Mouse (Mus musculus) embryonic facial prominence, embryonic 11.5 days (tissue): ENCODE measurements around the gene 4930523C07Rik. TPM values are rescaled to one million over a fixed set of nuclear protein-coding genes. Genes with fewer than 3 reads are reported as not detected.

Experiments
- ATAC-seq: fragments of 200-750 bp; cut with Nextera tagmentation; replicated peaks from 2 replicates; pipeline ENCODE4 v1.8.0; 2017; ENCODE audit warnings: low read depth; ENCODE audit not compliant: insufficient number of reproducible peaks, low FRiP score, low TSS enrichment
- DNase-seq: peaks from one replicate; pipeline ENCODE4 v3.0.0-alpha.2; 2015; ENCODE audit warnings: low spot score
- H3K27ac ChIP-seq: fragments of 300-500 bp; sonication (generic); replicated peaks from 2 replicates; pipeline ENCODE4 v1.5.1; 2014; ENCODE audit warnings: mild to moderate bottlenecking, low read depth, low read length, control low read depth
- H3K27me3 ChIP-seq: fragments of 300-500 bp; sonication (generic); 2 replicates; pipeline ENCODE4 v1.6.1; 2014; ENCODE audit warnings: mild to moderate bottlenecking, low read length, moderate library complexity, mixed read lengths; ENCODE audit not compliant: control insufficient read depth, insufficient read depth
- H3K36me3 ChIP-seq: fragments of 300-500 bp; sonication (generic); replicated peaks from 2 replicates; pipeline ENCODE4 v1.6.1; 2014; ENCODE audit warnings: low read depth, mild to moderate bottlenecking, low read length, moderate library complexity, mixed read lengths; ENCODE audit not compliant: control insufficient read depth, insufficient read depth
- H3K4me1 ChIP-seq: fragments of 300-500 bp; sonication (generic); 2 replicates; pipeline ENCODE4 v1.6.1; 2014; ENCODE audit warnings: low read length, mixed read lengths; ENCODE audit not compliant: control insufficient read depth, insufficient read depth
- H3K4me2 ChIP-seq: fragments of 300-500 bp; sonication (generic); 2 replicates; pipeline ENCODE4 v1.6.1; 2014; ENCODE audit warnings: low read depth, mild to moderate bottlenecking, control low read depth, low read length, moderate library complexity
- H3K4me3 ChIP-seq: fragments of 300-500 bp; sonication (generic); 2 replicates; pipeline ENCODE4 v1.5.1; 2014; ENCODE audit warnings: low read depth, low read length, control low read depth
- H3K9ac ChIP-seq: fragments of 300-500 bp; sonication (generic); replicated peaks from 2 replicates; pipeline ENCODE4 v1.6.1; 2014; ENCODE audit warnings: mild to moderate bottlenecking, control low read depth, low read length
- H3K9me3 ChIP-seq: fragments of 300-500 bp; sonication (generic); replicated peaks from 2 replicates; pipeline ENCODE4 v1.6.1; 2016; ENCODE audit warnings: mild to moderate bottlenecking, low read length, inconsistent platforms, mixed read lengths; ENCODE audit not compliant: control insufficient read depth
- WGBS: fragments of 180-500 bp; shearing (Covaris S2); extraction: QIAGEN DNeasy Blood & Tissue Kit; methylation state at CpG from one replicate; pipeline ENCODE4 v1.1.7; 2014; 5-methylcytosine and 5-hydroxymethylcytosine counted together
- polyA plus RNA-seq: library from polyadenylated mRNA; unstranded; fragments of >200 nt; fragmentation: Nextera tagmentation; extraction: Ambion mirVana; gene quantifications from 2 replicates; pipeline ENCODE4 v1.2.1, GENCODE M21; 2014

Gene 4930523C07Rik
- polyA plus RNA-seq, 1 experiment from 2014 or later, result 2.9 TPM

GRCm38 (mm10) chr1:160052556-160053315, 8.6 kb downstream of the 4930523C07Rik start:
- no peak overlapping the region for H3K4me3 ChIP-seq
- H3K36me3 ChIP-seq, result no peaks in the 10 kb centered on the region
- ATAC-seq (no peak), DNase-seq (no peak)
- no peak overlapping the region for H3K9ac ChIP-seq
- no peaks in the 10 kb centered on the region for H3K27me3 ChIP-seq
- no peaks in the 10 kb centered on the region for H3K9me3 ChIP-seq
- no peaks in the 10 kb centered on the region for H3K4me1 ChIP-seq
- H3K4me2 ChIP-seq, result no peak overlapping the region
- WGBS, result 80% methylated on average over 2 of the region's 2 CpGs
- H3K27ac ChIP-seq, result no peak overlapping the region

DNA sequence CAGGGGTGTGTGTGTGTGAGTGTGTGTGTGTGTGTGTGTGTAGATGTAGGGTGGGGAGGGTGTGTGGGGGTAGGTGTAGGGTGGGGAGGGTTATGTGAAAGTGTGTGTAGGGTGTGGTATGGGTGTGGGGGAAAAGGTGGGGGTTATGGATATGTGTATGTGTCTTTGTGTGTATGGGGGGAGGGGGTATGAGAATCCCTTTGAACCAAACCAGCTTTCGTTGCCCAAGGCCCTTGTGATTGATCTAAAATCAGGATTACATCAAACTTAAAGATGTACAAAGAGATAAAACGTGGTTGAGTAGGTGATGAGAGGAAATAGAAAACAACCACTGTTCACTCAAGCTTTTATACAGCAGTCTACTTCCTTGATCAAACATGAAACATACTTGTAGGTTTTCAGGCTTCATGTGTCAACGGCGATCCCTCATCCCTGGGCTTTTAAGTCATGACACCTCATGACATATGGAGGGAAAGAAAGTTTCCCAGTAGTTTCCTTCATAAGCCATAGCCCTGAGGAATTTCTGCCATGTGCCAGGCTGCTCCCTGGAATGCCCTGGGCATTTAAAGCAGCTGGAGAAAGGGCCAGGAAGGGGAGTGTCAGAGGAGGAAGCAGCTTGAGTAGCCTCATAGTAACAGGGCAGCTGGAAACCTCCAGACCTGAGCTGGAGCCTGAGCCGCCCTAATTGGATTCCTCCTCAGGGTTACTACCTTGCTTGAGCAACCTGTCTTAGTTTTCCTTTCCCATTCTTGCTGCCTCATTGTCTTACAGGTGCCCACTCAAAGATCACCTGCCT, 9.5 kb downstream of the 4930523C07Rik start:
- no peak overlapping the region for H3K9ac ChIP-seq
- no peaks in the 10 kb centered on the region for H3K9me3 ChIP-seq
- no peak for ATAC-seq
- no peak overlapping the region for H3K27ac ChIP-seq
- 77% methylated on average over 5 of the region's 5 CpGs for WGBS
- H3K27me3 ChIP-seq, result no peaks in the 10 kb centered on the region
- no peak overlapping the region for H3K4me3 ChIP-seq
- H3K4me1 ChIP-seq, result no peaks in the 10 kb centered on the region
- DNase-seq, result no peak
- H3K36me3 ChIP-seq, result no peaks in the 10 kb centered on the region
- H3K4me2 ChIP-seq, result no peak overlapping the region

GRCm38 (mm10) chr1:160054366-160055078, 10.3 kb downstream of the 4930523C07Rik start:
- no peak for DNase-seq
- WGBS, result 86% methylated on average over 5 of the region's 5 CpGs

GRCm38 (mm10) chr1:160057657-160058056, 13.5 kb downstream of the 4930523C07Rik start:
- 37% methylated on average over 3 of the region's 3 CpGs for WGBS
- Histone ChIP-seq H3K9ac (no peak overlapping the region), H3K27ac (no peak overlapping the region), H3K4me3 (no peak overlapping the region), H3K36me3 (no peaks in the 10 kb centered on the region), H3K9me3 (no peaks in the 10 kb centered on the region), H3K27me3 (no peaks in the 10 kb centered on the region), H3K4me1 (no peaks in the 10 kb centered on the region), H3K4me2 (no peak overlapping the region)
- DNase-seq (no peak), ATAC-seq (no peak)

More at GRCm38 (mm10) chr1:160054366-160055078, 10.3 kb downstream of the 4930523C07Rik start:
- Histone ChIP-seq H3K36me3 (no peaks in the 10 kb centered on the region), H3K27me3 (no peaks in the 10 kb centered on the region), H3K4me2 (no peak overlapping the region), H3K9ac (no peak overlapping the region), H3K4me1 (no peaks in the 10 kb centered on the region), H3K27ac (no peak overlapping the region), H3K4me3 (no peak overlapping the region), H3K9me3 (no peaks in the 10 kb centered on the region)
- no peak for ATAC-seq

DNA sequence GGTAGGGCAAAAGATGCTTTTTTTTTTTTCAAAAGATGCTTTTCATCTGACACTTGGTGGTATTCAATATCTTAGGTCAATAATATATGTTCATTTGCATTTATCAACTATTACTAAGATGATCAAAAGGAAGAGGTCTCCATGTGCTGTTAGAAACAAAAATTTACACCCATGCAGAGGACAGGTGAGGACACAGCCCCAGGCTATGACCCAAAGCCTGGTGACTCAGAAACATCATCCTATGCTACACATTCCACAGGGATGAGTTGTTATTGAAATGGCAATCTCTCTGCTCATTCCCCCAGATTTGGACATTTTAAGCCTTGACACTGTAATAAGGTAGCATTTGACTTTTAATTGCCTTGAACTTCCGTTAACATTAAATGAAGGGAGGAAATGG, 15.7 kb downstream of the 4930523C07Rik start:
- Histone ChIP-seq H3K36me3 (no peaks in the 10 kb centered on the region), H3K9ac (no peak overlapping the region), H3K27ac (no peak overlapping the region), H3K9me3 (no peaks in the 10 kb centered on the region), H3K4me2 (no peak overlapping the region), H3K27me3 (no peaks in the 10 kb centered on the region), H3K4me3 (no peak overlapping the region), H3K4me1 (no peaks in the 10 kb centered on the region)
- ATAC-seq, result no peak
- 74% methylated on average over 1 of the region's 1 CpGs for WGBS
- no peak for DNase-seq

DNA sequence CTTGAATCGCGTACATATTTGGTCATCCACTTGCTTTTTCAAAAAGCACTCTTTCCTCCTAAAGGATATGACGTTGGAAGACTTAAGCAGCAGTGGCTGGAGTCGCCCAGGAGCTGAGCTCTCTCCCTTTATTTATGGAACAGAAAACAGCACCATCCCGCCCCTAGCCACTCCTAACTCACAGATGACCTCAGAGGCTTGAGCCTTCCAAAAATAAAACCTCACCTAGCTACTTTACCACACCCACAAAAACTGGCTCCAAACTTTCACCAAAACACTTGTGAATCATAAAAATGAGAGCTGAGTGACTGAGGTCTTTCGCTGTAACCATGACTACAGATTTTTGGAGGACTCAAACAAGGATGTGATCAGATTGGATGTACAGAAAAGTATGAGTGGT, 16.4 kb downstream of the 4930523C07Rik start:
- Histone ChIP-seq H3K9me3 (no peaks in the 10 kb centered on the region), H3K27ac (no peak overlapping the region), H3K9ac (no peak overlapping the region), H3K27me3 (no peaks in the 10 kb centered on the region), H3K4me1 (no peaks in the 10 kb centered on the region), H3K4me3 (no peak overlapping the region), H3K36me3 (no peaks in the 10 kb centered on the region), H3K4me2 (no peak overlapping the region)
- DNase-seq (no peak), ATAC-seq (no peak)
- WGBS, result 75% methylated on average over 6 of the region's 6 CpGs

DNA sequence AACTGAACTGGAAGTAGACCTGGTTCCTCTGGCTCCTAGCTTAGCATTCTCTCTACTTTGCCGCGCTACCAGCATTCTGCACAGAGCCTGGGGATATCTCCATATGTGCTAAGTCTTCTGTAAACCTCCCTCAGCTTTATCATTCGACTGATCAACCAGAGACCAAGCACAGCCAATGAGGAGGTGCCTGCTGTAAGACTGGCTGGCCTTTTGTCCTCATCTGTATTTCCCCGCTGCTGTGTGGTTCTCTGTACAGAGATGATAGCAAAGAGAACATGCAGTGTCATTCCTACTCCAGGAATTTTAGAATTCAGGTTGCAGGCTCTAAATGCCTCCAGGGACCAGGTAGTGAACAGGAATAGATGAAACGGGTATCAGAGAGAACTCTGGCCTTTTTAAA, 17.1 kb downstream of the 4930523C07Rik start:
- no peak for DNase-seq
- no peaks in the 10 kb centered on the region for H3K36me3 ChIP-seq

More for the DNA sequence above, 17.1 kb downstream of the 4930523C07Rik start:
- WGBS, result 89% methylated on average over 5 of the region's 5 CpGs
- H3K4me1 ChIP-seq, result no peaks in the 10 kb centered on the region
- H3K9ac ChIP-seq, result no peak overlapping the region
- no peaks in the 10 kb centered on the region for H3K27me3 ChIP-seq
- no peak for ATAC-seq
- H3K4me2 ChIP-seq, result no peak overlapping the region
- H3K9me3 ChIP-seq, result no peaks in the 10 kb centered on the region
- no peak overlapping the region for H3K27ac ChIP-seq
- H3K4me3 ChIP-seq, result no peak overlapping the region
